Mouse (Mus musculus): ENCODE data around the gene Tmem215.

The Tmem215 gene

GRCm38 (mm10) chr4:40471880-40472279 is at the start of gene Tmem215:
TSS of gene Tmem215 (plus strand) at chr4:40472180.
- DNase-seq (ENCODE audit: low spot score in 2 of 2): no peak

DNA sequence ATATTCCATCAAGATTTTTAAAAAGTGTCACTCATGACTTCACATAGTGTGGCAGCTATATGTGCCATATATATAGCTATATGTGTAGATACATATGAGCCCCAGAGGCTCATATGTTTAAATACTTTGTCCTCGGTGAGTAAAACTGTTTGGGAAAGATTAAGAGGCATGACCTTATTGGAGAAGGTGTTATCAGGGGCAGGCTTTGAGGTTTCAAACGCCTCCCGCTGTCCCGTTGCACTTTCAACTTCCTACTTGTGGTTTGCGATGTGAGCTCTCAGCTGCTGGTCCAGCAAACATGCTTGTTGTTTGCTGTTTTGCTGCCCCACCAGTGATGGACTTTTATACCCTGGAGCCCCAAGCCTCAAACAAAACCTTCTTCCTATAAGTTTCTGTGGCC is 40.1 kb upstream of the Tmem215 start:
- no peak for DNase-seq (ENCODE audit: low spot score in 2 of 2)

DNA sequence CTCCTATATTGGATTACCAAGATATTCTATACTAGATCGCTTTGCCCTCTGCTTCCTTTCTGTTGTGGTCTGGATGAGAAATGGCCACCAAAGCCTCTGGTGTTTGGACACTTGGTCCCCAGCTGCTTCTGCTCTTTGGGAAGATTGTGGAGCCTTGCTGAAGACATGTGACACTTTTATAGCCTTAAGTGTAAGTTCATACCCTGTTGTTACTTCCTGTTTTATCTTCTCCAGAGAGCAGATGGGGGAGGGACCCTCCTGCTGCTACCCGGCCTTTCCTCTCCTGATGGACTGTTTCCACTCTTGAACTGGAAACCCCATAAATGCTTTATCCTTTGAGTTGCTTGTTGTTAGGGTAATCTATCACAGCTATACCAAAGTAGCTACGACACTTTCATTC is 38.6 kb upstream of the Tmem215 start:
- no peak for DNase-seq (ENCODE audit: low spot score in 2 of 2)

DNA sequence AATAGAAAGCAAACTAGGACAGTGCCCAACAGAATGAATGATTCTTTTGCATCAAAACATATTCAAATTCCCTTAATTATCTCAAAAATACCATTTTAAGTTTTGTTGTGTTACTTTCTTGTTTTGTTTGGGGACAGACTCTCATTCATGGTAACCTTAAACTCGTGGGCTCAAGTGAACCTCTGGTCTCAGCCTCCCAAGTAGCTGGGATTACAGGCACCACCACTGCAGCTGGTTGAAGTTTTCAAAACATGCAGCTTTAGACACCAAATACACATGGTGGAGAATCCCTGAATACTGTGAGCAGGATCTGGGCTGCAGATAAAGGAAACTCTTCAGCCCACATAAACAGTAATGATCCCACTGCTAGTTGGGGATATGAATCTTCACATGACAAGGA is 37.6 kb upstream of the Tmem215 start:
- no peak for DNase-seq (ENCODE audit: low spot score in 2 of 2)

DNA sequence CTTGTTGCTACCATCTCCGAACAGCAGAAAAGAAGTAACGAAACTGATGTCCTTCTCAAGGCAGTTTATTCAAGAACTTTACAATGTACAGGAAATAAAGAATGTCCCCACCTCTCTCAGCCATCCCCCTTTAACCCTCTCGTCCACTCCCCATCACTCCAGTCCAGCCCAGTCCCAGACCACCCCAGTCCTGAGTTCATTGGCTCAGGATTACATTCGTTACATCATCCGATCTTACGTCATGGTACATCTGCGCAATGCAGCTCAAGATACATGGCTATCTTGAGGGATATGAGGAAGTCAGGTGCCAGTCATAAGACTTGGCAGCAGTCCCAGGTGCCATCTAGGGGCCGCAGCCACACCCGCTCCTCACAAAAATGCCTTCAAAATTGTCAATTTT is 28.4 kb upstream of the Tmem215 start:
- no peak for DNase-seq (ENCODE audit: low spot score in 2 of 2)

DNA sequence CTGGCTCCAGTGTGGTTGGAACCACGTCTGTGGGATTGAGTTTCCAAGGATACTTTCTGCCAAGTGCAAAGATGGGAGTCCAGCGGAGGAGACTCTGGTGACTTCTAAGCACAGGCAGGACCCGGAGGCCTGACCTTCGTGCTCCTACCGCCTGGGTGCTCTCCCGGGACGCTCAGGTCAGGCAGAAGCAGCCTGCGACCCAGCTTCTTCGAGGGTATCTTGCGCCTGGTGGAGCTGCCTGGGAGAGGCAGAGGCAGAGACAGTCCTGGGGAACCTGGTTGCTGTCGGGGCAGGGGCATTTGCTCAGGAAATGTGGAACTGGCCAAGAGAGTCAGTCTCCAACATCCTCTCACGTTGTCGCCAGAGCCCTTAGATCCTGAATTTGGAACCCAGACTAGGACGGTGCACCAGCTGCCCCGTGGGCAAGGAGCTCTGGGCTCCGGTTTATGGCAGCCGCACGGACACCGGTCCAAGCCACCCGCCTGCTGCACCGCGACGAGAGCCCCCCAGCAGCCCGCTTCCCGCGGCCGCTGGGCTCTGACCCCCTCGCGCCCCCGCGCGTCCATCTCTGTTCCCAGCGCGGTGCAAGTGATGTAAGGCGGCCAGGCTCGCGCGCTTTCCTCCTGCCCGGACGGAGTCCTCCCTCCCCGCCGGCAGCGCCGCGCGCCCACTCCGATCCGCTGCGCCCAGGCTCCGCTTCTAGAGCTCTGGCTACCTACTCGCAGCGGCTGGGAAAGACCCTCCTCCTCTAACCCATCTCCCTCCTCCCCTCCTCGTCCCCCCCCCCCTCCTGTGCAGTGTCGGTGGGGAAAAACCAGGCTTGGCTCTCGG is 935 bp downstream of the Tmem215 start:
- peak; percentile 47 for DNase-seq (ENCODE audit: low spot score in 2 of 2)

GRCm38 (mm10) chr4:40473911-40474310 is 1.9 kb downstream of the Tmem215 start:
- no peak for DNase-seq (ENCODE audit: low spot score in 2 of 2)

GRCm38 (mm10) chr4:40477963-40478362 is 6.0 kb downstream of the Tmem215 start:
- DNase-seq (ENCODE audit: low spot score in 2 of 2): no peak

GRCm38 (mm10) chr4:40486546-40486945 is 14.6 kb downstream of the Tmem215 start:
- no peak for DNase-seq (ENCODE audit: low spot score in 2 of 2)

- no peak for DNase-seq (ENCODE audit: low spot score in 2 of 2)
Measured at GRCm38 (mm10) chr4:40491731-40492130, 19.8 kb downstream of the Tmem215 start.

GRCm38 (mm10) chr4:40496354-40496753 is 24.4 kb downstream of the Tmem215 start:
- no peak for DNase-seq (ENCODE audit: low spot score in 2 of 2)

DNA sequence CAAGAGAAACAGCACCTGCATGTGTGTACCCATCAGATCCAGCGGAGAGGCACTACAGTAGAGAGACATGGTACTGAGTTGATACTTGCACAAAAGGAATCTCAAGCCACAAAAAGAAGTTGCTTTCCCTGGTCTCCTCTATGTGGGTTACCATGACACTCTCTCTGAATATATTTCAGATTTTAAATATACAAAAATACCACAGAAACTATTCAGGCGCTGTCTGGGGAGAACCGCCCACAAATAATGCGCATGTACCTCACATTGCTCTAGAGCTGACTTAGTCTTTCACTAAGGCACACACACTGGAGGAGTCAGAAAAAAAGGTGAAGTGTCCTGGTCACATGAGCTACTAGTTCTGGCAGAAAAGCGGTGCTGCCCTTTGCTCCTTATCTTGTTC is 24.8 kb downstream of the Tmem215 start:
- peak; percentile 28 to 70 for DNase-seq (ENCODE audit: low spot score in 2 of 2)

- no peak for DNase-seq (ENCODE audit: low spot score in 2 of 2)
Measured at GRCm38 (mm10) chr4:40499812-40500591, 28.0 kb downstream of the Tmem215 start.

- peak in 1 of 2 experiments; percentile 36 for DNase-seq (ENCODE audit: low spot score in 2 of 2)
Measured at GRCm38 (mm10) chr4:40502459-40502858, 30.5 kb downstream of the Tmem215 start.

- peak; percentile 29 to 71 for DNase-seq (ENCODE audit: low spot score in 2 of 2)
Measured at GRCm38 (mm10) chr4:40509534-40509933, 37.6 kb downstream of the Tmem215 start.

DNA sequence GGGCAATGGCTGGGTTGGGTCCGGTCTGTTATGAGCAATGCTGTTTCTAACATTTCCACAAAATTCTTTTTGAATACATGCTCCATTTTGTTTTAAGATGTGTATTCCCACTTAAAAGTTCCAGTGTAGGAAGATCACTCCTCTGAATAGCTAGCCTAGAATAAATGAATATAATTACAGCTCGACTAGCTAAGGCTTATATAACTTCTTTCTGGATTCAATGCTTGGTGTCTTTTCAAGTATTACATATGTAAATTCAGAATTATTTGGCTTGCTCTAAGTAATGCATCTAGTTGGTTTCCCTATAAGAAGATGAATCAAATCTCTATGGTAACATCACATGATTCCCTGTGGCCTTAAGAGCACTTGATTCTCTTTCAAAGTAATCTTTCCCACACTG is 41.3 kb downstream of the Tmem215 start:
- no peak for DNase-seq (ENCODE audit: low spot score in 2 of 2)

- DNase-seq (ENCODE audit: low spot score in 2 of 2): no peak
Measured at GRCm38 (mm10) chr4:40518545-40519324, 46.8 kb downstream of the Tmem215 start.
